Mouse (Mus musculus) stomach, embryonic 14.5 days (tissue): Measurements from ENCODE around the gene Olfr449. TPM values are rescaled to one million over a fixed set of nuclear protein-coding genes. Genes with fewer than 3 reads are reported as not detected.
A peak's percentile ranks its signal among the peaks of the same experiment; 100 is the strongest.

Experiments
- ATAC-seq: fragments of 200-750 bp; cut with Nextera tagmentation; 2 replicates; pipeline ENCODE4 v1.8.0; 2017; ENCODE audit warnings: low read depth, moderate TSS enrichment; ENCODE audit not compliant: insufficient number of reproducible peaks, insufficient read depth, low FRiP score
- H3K27ac ChIP-seq: fragments of 300-500 bp; sonication (generic); 2 replicates; pipeline ENCODE4 v1.5.1; 2014; ENCODE audit warnings: mild to moderate bottlenecking, low read length, moderate library complexity, mixed read lengths
- H3K27me3 ChIP-seq: fragments of 300-500 bp; sonication (generic); 2 replicates; pipeline ENCODE4 v1.6.1; 2014; ENCODE audit warnings: low read length, control low read depth, mixed read lengths; ENCODE audit not compliant: control insufficient read depth, insufficient read depth
- H3K36me3 ChIP-seq: fragments of 300-500 bp; sonication (generic); 2 replicates; pipeline ENCODE4 v1.6.1; 2014; ENCODE audit warnings: mild to moderate bottlenecking, control low read depth, low read length, moderate library complexity, mixed read lengths; ENCODE audit not compliant: control insufficient read depth, insufficient read depth
- H3K4me1 ChIP-seq: fragments of 300-500 bp; sonication (generic); 2 replicates; pipeline ENCODE4 v1.6.1; 2014; ENCODE audit warnings: low read length, control low read depth, mixed read lengths; ENCODE audit not compliant: control insufficient read depth, insufficient read depth
- H3K4me2 ChIP-seq: fragments of 300-500 bp; sonication (generic); replicated peaks from 2 replicates; pipeline ENCODE4 v1.6.1; 2014; ENCODE audit warnings: low read depth, low read length, control low read depth
- H3K4me3 ChIP-seq: fragments of 300-500 bp; sonication (generic); 2 replicates; pipeline ENCODE4 v1.5.1; 2014; ENCODE audit warnings: low read depth, low read length, control low read depth
- H3K9ac ChIP-seq: fragments of 300-500 bp; sonication (generic); replicated peaks from 2 replicates; pipeline ENCODE4 v1.6.1; 2014; ENCODE audit warnings: low read depth, mild to moderate bottlenecking, control low read depth, low read length, moderate library complexity, mixed read lengths
- H3K9me3 ChIP-seq: fragments of 300-500 bp; sonication (generic); 2 replicates; pipeline ENCODE4 v1.6.1; 2016; ENCODE audit warnings: low read depth, low read length, control low read depth; ENCODE audit not compliant: control insufficient read depth
- WGBS: fragments of 180-500 bp; shearing (Covaris S2); extraction: QIAGEN DNeasy Blood & Tissue Kit; methylation state at CpG from one replicate; pipeline ENCODE4 v1.1.7; 2014; 5-methylcytosine and 5-hydroxymethylcytosine counted together
- polyA plus RNA-seq: library from polyadenylated mRNA; unstranded; fragments of >200 nt; fragmentation: Nextera tagmentation; extraction: Ambion mirVana; gene quantifications from 2 replicates; pipeline ENCODE4 v1.2.1, GENCODE M21; 2014

Gene Olfr449
- not detected in 2 replicates for polyA plus RNA-seq

- Histone ChIP-seq H3K4me1 (no peaks in the 10 kb centered on the region), H3K9me3 (no peaks in the 10 kb centered on the region), H3K27me3 (no peaks in the 10 kb centered on the region), H3K4me3 (no peak within 1 kb of the TSS), H3K27ac (no peak within 1 kb of the TSS), H3K36me3 (no peaks in the 10 kb centered on the region), H3K4me2 (no peak within 1 kb of the TSS), H3K9ac (no peak within 1 kb of the TSS)
- ATAC-seq: no peak
Observed at GRCm38 (mm10) chr6:42834084-42834483, at the start of gene Olfr449. Gene Olfr449 (plus strand): TSS chr6:42834384.

GRCm38 (mm10) chr6:42784793-42785192, 49.4 kb upstream of the Olfr449 start, which contains the start of gene Olfr452:
Gene Olfr452 (plus strand): TSS chr6:42785093.
- Histone ChIP-seq H3K27me3 (no peaks in the 10 kb centered on the region), H3K36me3 (no peaks in the 10 kb centered on the region), H3K27ac (no peak within 1 kb of the TSS), H3K4me1 (no peaks in the 10 kb centered on the region), H3K9ac (no peak within 1 kb of the TSS), H3K4me2 (no peak within 1 kb of the TSS), H3K9me3 (no peaks in the 10 kb centered on the region), H3K4me3 (no peak within 1 kb of the TSS)
- ATAC-seq: no peak

GRCm38 (mm10) chr6:42790247-42790948, 43.8 kb upstream of the Olfr449 start:
- no peak overlapping the region for H3K4me2 ChIP-seq
- no peaks in the 10 kb centered on the region for H3K9me3 ChIP-seq
- no peak overlapping the region for H3K27ac ChIP-seq
- H3K4me1 ChIP-seq: no peaks in the 10 kb centered on the region
- no peak for ATAC-seq
- H3K9ac ChIP-seq: no peak overlapping the region
- H3K27me3 ChIP-seq: no peaks in the 10 kb centered on the region
- H3K4me3 ChIP-seq: no peak overlapping the region
- H3K36me3 ChIP-seq: no peaks in the 10 kb centered on the region
- 48% methylated on average over 4 of the region's 4 CpGs for WGBS

GRCm38 (mm10) chr6:42790949-42791556, 43.1 kb upstream of the Olfr449 start:
- Histone ChIP-seq H3K4me2 (no peak overlapping the region), H3K36me3 (no peaks in the 10 kb centered on the region), H3K4me3 (no peak overlapping the region), H3K4me1 (no peaks in the 10 kb centered on the region), H3K9ac (no peak overlapping the region), H3K27me3 (no peaks in the 10 kb centered on the region), H3K27ac (no peak overlapping the region), H3K9me3 (no peaks in the 10 kb centered on the region)
- ATAC-seq: no peak
- WGBS: 68% methylated on average over 9 of the region's 9 CpGs

GRCm38 (mm10) chr6:42794982-42795381, 39.2 kb upstream of the Olfr449 start:
- H3K27ac ChIP-seq: no peak overlapping the region
- H3K9ac ChIP-seq: no peak overlapping the region
- ATAC-seq: peak; percentile 70
- no peaks in the 10 kb centered on the region for H3K27me3 ChIP-seq
- no peak overlapping the region for H3K4me2 ChIP-seq
- no peaks in the 10 kb centered on the region for H3K4me1 ChIP-seq
- no peaks in the 10 kb centered on the region for H3K9me3 ChIP-seq
- no peaks in the 10 kb centered on the region for H3K36me3 ChIP-seq
- WGBS: 75% methylated on average over 3 of the region's 3 CpGs
- H3K4me3 ChIP-seq: no peak overlapping the region

- H3K27me3 ChIP-seq: no peaks in the 10 kb centered on the region
- no peak within 1 kb of the TSS for H3K4me3 ChIP-seq
- H3K4me2 ChIP-seq: no peak within 1 kb of the TSS
- H3K4me1 ChIP-seq: no peaks in the 10 kb centered on the region
- H3K36me3 ChIP-seq: no peaks in the 10 kb centered on the region
- no peak within 1 kb of the TSS for H3K27ac ChIP-seq
- H3K9ac ChIP-seq: no peak within 1 kb of the TSS
- 79% methylated on average over 1 of the region's 1 CpGs for whole genome bisulfite sequencing
- no peaks in the 10 kb centered on the region for H3K9me3 ChIP-seq
- no peak for ATAC-seq
Observed at GRCm38 (mm10) chr6:42811639-42812038, 22.5 kb upstream of the Olfr449 start, which contains the start of gene Olfr450. Gene Olfr450 (plus strand): TSS chr6:42811939.

- no peak for ATAC-seq
- no peaks in the 10 kb centered on the region for H3K9me3 ChIP-seq
- H3K27ac ChIP-seq: no peak overlapping the region
- H3K4me3 ChIP-seq: no peak overlapping the region
- no peaks in the 10 kb centered on the region for H3K36me3 ChIP-seq
- H3K4me2 ChIP-seq: no peak overlapping the region
- 12% methylated on average over 4 of the region's 4 CpGs for WGBS
- no peak overlapping the region for H3K9ac ChIP-seq
- H3K4me1 ChIP-seq: no peaks in the 10 kb centered on the region
- H3K27me3 ChIP-seq: no peaks in the 10 kb centered on the region
Observed at GRCm38 (mm10) chr6:42860222-42860819, 26.1 kb downstream of the Olfr449 start.

GRCm38 (mm10) chr6:42869695-42870094, 35.5 kb downstream of the Olfr449 start:
- Histone ChIP-seq H3K36me3 (no peaks in the 10 kb centered on the region), H3K9me3 (no peaks in the 10 kb centered on the region; the same call in 1 of the 2 replicates), H3K4me2 (no peak overlapping the region), H3K4me3 (no peak overlapping the region), H3K4me1 (no peaks in the 10 kb centered on the region), H3K27me3 (no peaks in the 10 kb centered on the region), H3K27ac (no peak overlapping the region), H3K9ac (no peak overlapping the region)
- WGBS: 87% methylated on average over 3 of the region's 3 CpGs
- no peak for ATAC-seq
